Mouse (Mus musculus) CH12.LX (cell line): ENCODE measurements around the gene Bmp7.

Experiments
- BHLHE40 ChIP-seq: IDR thresholded peaks from 2 replicates; pipeline ENCODE4 v1.6.1; 2011; ENCODE audit warnings: mild to moderate bottlenecking, low read depth, low read length, improper control_type of control experiment
- CTCF ChIP-seq, 2 experiments: IDR thresholded peaks in 1 of 2; conservative IDR thresholded peaks in 1 of 2; 2 replicates each; pipeline ENCODE4 v1.5.1; 2011 to 2012; ENCODE audit warnings: low read depth in 2 of 2, low read length in 2 of 2, improper control_type of control experiment in 1 of 2, inconsistent platforms in 1 of 2, mild to moderate bottlenecking in 1 of 2, moderate library complexity in 1 of 2
- JUN ChIP-seq: IDR thresholded peaks from 2 replicates; pipeline ENCODE4 v1.6.1; 2011; ENCODE audit warnings: low read depth, mild to moderate bottlenecking, low read length, improper control_type of control experiment, moderate library complexity; ENCODE audit not compliant: insufficient read depth
- MAX ChIP-seq: IDR thresholded peaks from 2 replicates; pipeline ENCODE4 v1.6.1; 2011; ENCODE audit warnings: low read length, improper control_type of control experiment
- MEF2A ChIP-seq: IDR thresholded peaks from 2 replicates; pipeline ENCODE4 v1.6.1; 2014; ENCODE audit warnings: low read depth, mild to moderate bottlenecking, inconsistent platforms, low read length, improper control_type of control experiment, borderline replicate concordance
- POLR2A ChIP-seq: IDR thresholded peaks from 2 replicates; pipeline ENCODE4 v1.6.1; 2011; ENCODE audit warnings: low read depth, mild to moderate bottlenecking, improper control_type of control experiment, low read length
- UBTF ChIP-seq: IDR thresholded peaks from 2 replicates; pipeline ENCODE4 v1.6.1; 2012; ENCODE audit warnings: low read depth, mild to moderate bottlenecking, inconsistent platforms, low read length, improper control_type of control experiment, moderate library complexity
- USF2 ChIP-seq: conservative IDR thresholded peaks from 2 replicates; pipeline ENCODE4 v1.6.1; 2011; ENCODE audit warnings: low read depth, low read length, improper control_type of control experiment
- ZC3H11A ChIP-seq: IDR thresholded peaks from 2 replicates; pipeline ENCODE4 v1.6.1; 2012; ENCODE audit warnings: low read depth, mild to moderate bottlenecking, inconsistent platforms, low read length, improper control_type of control experiment

- no peak for TF ChIP-seq USF2
- no peak for TF ChIP-seq CTCF (conservative IDR thresholded peaks at IDR 0.05 in 1 of 2, IDR thresholded peaks at IDR 0.05 in 1 of 2; ENCODE audit: low read depth in 2 of 2, low read length in 2 of 2)
- no peak for TF ChIP-seq BHLHE40
- TF ChIP-seq POLR2A: no peak
- TF ChIP-seq MEF2A: no peak
- TF ChIP-seq MAX: no peak
- no peak for TF ChIP-seq UBTF
- no peak for TF ChIP-seq ZC3H11A
- no peak for TF ChIP-seq JUN
These were observed 29.0 kb downstream of the Bmp7 start for GRCm38 (mm10) chr2:172911157-172911556.
